20 mouse cellular contexts compared by ENCODE assay signal in the genomic region with DNA sequence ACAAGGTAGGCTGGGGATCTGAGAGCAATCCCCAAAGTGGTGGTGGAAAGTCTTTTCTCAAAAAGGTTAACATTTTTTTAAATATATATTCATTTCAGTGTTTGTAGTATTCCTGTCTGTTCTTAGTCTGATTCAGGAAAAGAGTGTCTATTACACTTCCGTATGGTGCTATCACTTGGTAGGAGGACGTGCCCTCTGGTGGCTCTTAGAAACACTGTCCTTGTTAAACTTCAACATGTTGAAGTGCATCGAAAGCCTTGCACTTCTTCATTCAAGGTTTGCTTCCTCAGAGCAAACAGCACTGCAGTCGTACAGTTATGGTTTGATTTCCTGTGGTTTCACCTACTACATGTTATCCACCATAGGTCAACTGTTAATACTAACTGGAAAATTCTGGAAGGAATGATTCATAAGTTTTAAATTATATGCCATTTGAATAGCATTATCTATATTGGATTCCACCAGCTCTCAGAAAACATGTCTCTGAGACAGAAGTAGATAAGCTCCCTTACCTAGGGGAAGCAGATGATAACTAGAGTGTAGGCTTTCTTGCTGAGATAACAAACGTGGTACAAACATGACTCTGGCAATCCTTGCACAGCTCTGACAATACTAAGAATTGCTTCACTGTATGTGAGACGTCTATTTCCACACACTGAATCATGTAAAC.
DNase-seq lines count a peak whose midpoint lies in the region; ATAC-seq lines count a peak whose summit lies in the region.
"Had no signal": no experiment of that assay in that cellular context is flagged by ENCODE, and none has a peak within 500 bp of the region (broad histone marks: within the 10 kb centered on the region; RNA-seq: fewer than 3 reads in every experiment).

No protein-coding gene starts in this region.

- peaks cover 10% of the 10 kb centered on the region for H3K36me3 ChIP-seq in liver, embryonic 11.5 days (ENCODE audit: control insufficient read depth, insufficient read depth, low read length)
- H3K36me3 ChIP-seq in liver, embryonic 15.5 days (replicated peaks), result peaks cover 58% of the 10 kb centered on the region

- no peaks in the 10 kb centered on the region for H3K27me3 ChIP-seq in liver, embryonic 11.5 days (replicated peaks; ENCODE audit: control insufficient read depth, insufficient read depth, low read length)
- H3K27me3 ChIP-seq in liver, embryonic 15.5 days, result no peaks in the 10 kb centered on the region
- H3K27me3 ChIP-seq: midbrain, embryonic 13.5 days; stomach, embryonic 15.5 days had no signal

- no peak overlapping the region for H3K4me2 ChIP-seq in liver, embryonic 11.5 days
- no peak overlapping the region for H3K4me2 ChIP-seq in liver, embryonic 15.5 days
- H3K4me2 ChIP-seq: midbrain, embryonic 13.5 days; stomach, embryonic 15.5 days had no signal

- DNase-seq in liver, embryonic 11.5 days (ENCODE audit: low spot score), result no peak
- DNase-seq in liver, result no peak
- DNase-seq in brain, adult 2 months (ENCODE audit: low read depth, low spot score), result peak; percentile 7
- no peak for DNase-seq in adrenal gland, adult (ENCODE audit: inconsistent age in 2 of 2, low spot score in 1 of 2)
- DNase-seq in kidney, postnatal 36 days, result no peak
- DNase-seq in ovary, adult 18-20 months (ENCODE audit: low spot score), result no peak
- DNase-seq: cerebellum, adult 9-10 months; heart, postnatal 10 days; kidney, adult 9 months; lung, adult 2 months; lung, postnatal 4 days; right cerebral cortex, postnatal 25 days; thymus, adult 2 months had no signal

- H3K27ac ChIP-seq in liver, embryonic 11.5 days (ENCODE audit: low read depth, low read length), result no peak overlapping the region
- H3K27ac ChIP-seq in liver, embryonic 15.5 days (replicated peaks), result no peak overlapping the region
- H3K27ac ChIP-seq: heart, embryonic 10.5 days; limb, embryonic 10.5 days; midbrain, embryonic 13.5 days; stomach, embryonic 15.5 days had no signal

- H3K9ac ChIP-seq in liver, embryonic 11.5 days (ENCODE audit: low read depth, low read length), result no peak overlapping the region
- no peak overlapping the region for H3K9ac ChIP-seq in liver, embryonic 15.5 days
- H3K9ac ChIP-seq: midbrain, embryonic 13.5 days; stomach, embryonic 15.5 days had no signal

- WGBS in liver, embryonic 11.5 days, result 64% methylated on average over 6 of the region's 6 CpGs
- WGBS in liver, embryonic 15.5 days (ENCODE audit: insufficient replicate concordance), result 37% methylated on average over 6 of the region's 6 CpGs

- no peak overlapping the region for H3K4me3 ChIP-seq in liver, embryonic 11.5 days (ENCODE audit: low read depth, low read length)
- no peak overlapping the region for H3K4me3 ChIP-seq in liver, embryonic 15.5 days (replicated peaks)
- H3K4me3 ChIP-seq: heart, embryonic 10.5 days; limb, embryonic 10.5 days; midbrain, embryonic 13.5 days; stomach, embryonic 15.5 days had no signal

- ATAC-seq in liver, embryonic 11.5 days (replicated peaks; ENCODE audit: low FRiP score), result peak; percentile 83
- peak; percentile 77 for ATAC-seq in liver, embryonic 15.5 days (ENCODE audit: insufficient read depth)
- ATAC-seq: forebrain, embryonic 16.5 days; inflammation-experienced regulatory T-cells, adult 6 months; midbrain, embryonic 13.5 days had no signal

- H3K9me3 ChIP-seq in liver, embryonic 11.5 days (ENCODE audit: control insufficient read depth, low read length), result no peaks in the 10 kb centered on the region
- H3K9me3 ChIP-seq in liver, embryonic 15.5 days (replicated peaks), result no peaks in the 10 kb centered on the region
- H3K9me3 ChIP-seq: heart, embryonic 10.5 days; limb, embryonic 10.5 days; midbrain, embryonic 13.5 days; stomach, embryonic 15.5 days had no signal

- peaks cover 3% of the 10 kb centered on the region; the same call in 1 of the 2 replicates for H3K4me1 ChIP-seq in liver, embryonic 11.5 days (replicated peaks; ENCODE audit: control insufficient read depth, insufficient read depth, low read length)
- peaks cover 17% of the 10 kb centered on the region; the same call in 1 of the 2 replicates for H3K4me1 ChIP-seq in liver, embryonic 15.5 days (replicated peaks)
- H3K4me1 ChIP-seq: limb, embryonic 10.5 days; midbrain, embryonic 13.5 days; stomach, embryonic 15.5 days had no signal
